Mouse (Mus musculus) kidney, postnatal 14 days (tissue): ENCODE measurements around the gene Rsbn1.

Experiments
- DNase-seq: peaks from one replicate; pipeline ENCODE4 v3.0.0; 2022; ENCODE audit warnings: mixed read lengths

Gene Rsbn1

GRCm38 (mm10) chr3:103960622-103961021 is 46.7 kb downstream of the Rsbn1 start:
- DNase-seq: no peak

DNA sequence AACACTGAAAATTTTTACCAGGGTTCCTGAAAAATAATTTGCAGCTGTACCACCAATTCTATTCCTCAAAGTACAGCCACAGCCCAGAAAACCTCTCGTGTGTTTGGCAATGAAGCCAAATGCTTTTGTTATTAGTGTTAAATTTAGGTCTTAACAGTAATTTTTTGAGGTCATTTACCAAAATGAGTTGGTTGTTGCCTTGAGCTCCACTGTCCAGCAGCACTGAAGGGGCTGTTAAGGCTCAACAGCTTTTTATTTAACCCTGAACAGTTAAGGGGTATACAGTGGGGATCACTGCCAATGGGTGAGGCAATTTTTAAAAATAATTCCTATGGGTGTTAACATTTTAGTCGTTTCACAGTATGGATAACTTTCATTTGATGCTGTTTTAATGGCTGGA is 53.3 kb downstream of the Rsbn1 start:
- no peak for DNase-seq

DNA sequence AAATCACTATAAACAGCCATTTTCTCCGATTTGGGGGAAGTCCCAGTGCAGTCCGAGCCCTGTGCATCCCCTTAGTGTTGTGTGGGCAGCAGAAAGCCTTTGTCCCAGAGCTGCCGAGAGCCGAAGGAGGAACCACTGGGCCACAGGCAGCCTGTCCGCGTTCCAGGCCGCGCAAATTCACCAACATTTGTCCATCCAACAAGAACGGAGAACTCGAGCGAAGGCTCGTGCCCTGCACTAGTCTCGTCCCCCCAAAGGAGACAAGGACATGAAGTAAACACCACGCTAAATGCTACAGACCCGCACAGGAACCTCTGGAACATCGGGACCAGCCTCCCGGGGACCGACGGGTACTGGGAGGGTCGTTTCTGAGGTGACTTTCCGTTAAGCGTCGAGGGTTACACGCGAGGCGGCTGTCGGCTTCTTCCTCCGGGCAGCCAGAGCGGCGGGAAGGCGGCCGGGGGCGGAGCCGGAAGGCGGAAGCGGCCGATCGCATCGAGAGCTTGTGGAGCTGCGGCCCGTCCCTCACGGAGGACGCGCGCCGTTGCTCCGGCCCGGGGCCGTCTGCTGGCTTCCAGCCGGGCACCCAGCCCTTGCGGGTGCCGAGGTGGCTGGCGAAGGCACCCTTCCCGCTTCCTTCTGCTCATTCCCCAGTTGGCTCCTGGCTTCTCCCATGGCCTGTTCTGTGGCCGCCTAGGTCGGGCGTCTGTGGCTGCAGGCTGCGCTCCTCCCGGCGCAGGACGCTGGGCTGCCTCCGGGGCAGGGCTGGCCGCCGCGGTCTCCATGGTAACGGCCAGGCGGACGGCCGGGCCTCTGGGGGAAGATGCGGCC is 54.2 kb downstream of the Rsbn1 start, which contains the start of gene Phtf1:
TSS of gene Phtf1 (plus strand) at position 250 of the 831 bp plus-strand sequence.
- peak; percentile 92 for DNase-seq

GRCm38 (mm10) chr3:103968701-103969100 is 54.8 kb downstream of the Rsbn1 start:
- DNase-seq: no peak

DNA sequence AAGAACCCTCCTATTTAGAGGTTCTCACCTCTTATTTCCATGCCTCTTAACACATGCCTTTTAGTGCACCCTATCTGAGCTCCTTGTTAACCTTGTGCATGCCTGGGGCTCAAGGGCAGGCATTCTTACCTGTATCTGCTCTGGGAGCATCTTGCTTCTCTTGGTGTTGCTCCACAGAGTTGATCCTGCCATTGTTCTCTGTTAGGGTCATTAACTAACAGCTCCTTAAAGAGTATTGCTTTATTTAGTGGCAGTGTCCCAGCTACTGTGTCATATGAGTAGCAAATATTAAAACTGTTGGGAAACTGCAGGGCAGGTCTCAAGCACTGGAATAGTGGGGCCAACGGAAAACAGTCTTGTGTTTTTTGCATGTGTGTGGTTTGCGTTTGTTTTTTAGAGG is 57.2 kb downstream of the Rsbn1 start:
- no peak for DNase-seq

- DNase-seq: no peak
Measured at GRCm38 (mm10) chr3:103984556-103984955, 70.6 kb downstream of the Rsbn1 start.

- no peak for DNase-seq
Measured at GRCm38 (mm10) chr3:103985194-103985593, 71.3 kb downstream of the Rsbn1 start.

- no peak for DNase-seq
Measured at GRCm38 (mm10) chr3:103987831-103988432, 74.0 kb downstream of the Rsbn1 start.

- DNase-seq: no peak
Measured at GRCm38 (mm10) chr3:103989352-103989751, 75.4 kb downstream of the Rsbn1 start.

DNA sequence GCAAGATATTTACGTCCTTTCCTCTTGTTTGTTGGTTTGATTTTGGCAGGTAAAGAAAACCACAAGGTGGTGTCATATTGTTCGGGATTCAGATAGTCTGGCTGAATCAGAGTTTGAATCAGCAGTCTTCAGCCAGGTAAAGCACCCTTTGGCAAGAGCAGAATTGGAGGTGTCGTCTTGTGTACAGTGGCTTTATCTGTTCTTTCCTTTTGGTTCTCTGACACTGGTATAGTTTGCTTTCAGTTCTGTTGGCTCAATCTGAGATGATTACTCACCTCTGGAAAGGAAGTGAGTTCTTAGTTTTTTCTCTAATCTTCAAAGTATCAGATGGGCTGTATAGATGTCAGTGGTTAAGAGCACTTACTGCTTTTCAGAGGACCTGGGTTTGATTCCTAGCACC is 77.4 kb downstream of the Rsbn1 start:
- DNase-seq: no peak

DNA sequence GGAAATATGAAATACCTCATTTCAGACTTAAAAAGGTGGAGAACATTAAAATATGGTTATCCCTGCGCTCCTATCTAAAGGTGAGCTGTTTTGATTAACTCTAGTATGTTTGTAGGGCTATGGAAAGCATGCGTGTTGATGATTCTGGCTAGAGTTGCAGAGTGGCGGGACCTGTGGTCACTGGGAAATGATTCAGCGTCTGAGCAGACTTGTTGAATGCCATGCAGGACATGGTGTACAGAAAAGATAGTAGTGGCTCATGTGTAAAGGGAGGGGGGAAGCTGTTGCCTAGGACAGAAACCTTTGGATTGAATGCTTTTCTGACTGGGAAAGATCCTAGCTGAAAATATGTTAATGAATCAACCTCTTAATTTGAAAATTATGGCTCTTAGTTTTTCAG is 84.8 kb downstream of the Rsbn1 start:
- no peak for DNase-seq

DNA sequence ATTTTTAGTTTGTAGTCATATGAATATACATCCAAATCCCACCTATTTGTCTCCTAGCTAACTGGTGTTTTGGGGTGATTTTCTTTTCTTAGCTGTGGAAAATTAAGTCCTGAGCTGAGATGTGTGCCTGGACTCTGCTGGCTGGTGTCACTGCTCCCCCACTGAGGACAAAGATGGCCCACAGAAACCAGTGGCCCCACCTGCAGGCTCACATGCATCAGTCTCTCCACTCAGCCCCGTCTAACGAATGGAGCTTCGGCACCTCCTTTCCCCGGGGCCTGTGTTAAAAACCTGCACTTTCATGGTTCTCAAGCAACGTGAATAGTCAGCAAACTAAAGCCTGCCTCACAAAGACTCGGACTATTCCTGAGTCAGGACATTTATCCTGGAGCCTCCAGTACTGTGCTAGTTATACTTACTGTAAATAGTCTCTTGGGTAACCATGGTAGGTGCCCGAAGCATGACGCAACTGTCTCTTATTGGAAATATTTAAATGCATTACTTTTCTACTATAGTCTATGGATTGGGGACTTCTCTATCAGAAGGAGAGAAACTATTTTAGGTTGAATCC is 93.1 kb downstream of the Rsbn1 start:
- DNase-seq: no peak

DNA sequence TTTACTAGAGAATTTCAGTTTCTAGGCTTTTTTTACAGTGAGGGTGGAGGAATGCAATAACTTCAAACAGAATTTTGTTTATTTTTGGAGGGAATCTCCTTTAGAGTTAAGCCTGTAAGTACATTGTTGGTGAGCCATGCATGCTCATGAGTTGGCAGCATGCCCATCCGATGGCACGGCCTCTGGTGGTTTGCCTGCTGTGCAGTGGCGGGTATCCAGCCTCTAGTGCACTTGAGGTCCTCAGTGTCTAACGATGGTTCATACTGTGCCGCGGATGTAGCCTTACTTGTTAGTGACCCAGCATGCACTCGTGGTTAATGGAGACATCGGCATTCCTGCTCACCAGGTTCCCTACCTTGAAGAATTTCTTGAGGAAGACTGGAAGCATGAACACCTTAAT is 93.6 kb downstream of the Rsbn1 start:
- peak; percentile 50 for DNase-seq

GRCm38 (mm10) chr3:104009924-104010662 is 96.2 kb downstream of the Rsbn1 start:
- DNase-seq: no peak

GRCm38 (mm10) chr3:104011972-104012371 is 98.1 kb downstream of the Rsbn1 start:
- DNase-seq: no peak
